Mouse (Mus musculus): ENCODE measurements at regions not wholly inside any gene's neighbourhood (a gene's known extent, or its start where the extent isn't known, plus 50 kb on each side); places are given as distances from the start of the nearest gene placed in this dataset.

- TF ChIP-seq CTCF (IDR thresholded peaks at IDR 0.05; ENCODE audit: low read depth) (no peak), EP300 (IDR thresholded peaks at IDR 0.05; ENCODE audit: low read depth) (no peak)
Measured at GRCm38 (mm10) chr5:37902741-37903140, 78.4 kb upstream of the Msx1 start.

All from liver, embryonic 14.5 days (tissue).